Mouse (Mus musculus): ENCODE measurements around the gene Ces1a.

Ces1a gene

DNA sequence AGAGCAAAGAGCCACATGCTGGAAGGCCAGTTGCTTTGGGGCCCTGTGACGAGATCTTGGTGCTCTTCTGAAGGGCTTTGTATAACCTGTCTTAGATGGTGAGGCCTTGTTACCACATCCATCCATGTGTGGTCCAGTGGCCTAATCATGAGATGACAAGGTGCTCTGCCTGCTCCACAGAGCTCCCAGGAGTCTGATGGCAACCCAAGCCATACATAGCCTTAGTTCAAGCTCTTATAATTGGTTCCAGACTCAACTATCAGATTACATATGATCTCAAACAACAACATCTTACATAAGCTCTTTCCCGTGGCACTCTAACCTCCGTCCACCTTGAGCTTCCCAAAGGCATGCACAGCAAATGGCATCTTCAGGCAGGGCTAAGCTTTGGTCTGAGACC is at the start of gene Ces1a:
Gene Ces1a (minus strand): TSS at position 101 of the 400 bp plus-strand sequence.
- no peak for DNase-seq (ENCODE audit: low read depth)

DNA sequence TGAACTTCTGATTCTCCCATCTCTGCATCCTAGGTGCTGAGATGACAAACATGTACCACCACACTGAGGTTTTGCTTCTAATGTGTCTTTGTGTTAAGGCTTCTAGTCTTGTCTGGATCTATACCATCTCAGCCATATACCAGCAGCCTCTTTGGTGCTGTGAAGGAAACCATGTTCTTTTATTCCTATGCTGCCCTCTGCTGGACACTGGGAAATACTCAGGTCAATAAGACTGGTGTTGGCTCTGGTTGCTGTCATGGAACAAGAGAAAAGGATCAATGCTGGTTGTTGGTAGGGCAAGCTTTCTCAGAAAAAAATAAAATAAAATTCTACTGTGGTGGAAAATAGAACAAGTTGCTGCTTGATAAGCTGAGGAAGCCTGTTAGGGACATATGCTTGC is 47.4 kb upstream of the Ces1a start:
- DNase-seq (ENCODE audit: low read depth), result no peak

DNA sequence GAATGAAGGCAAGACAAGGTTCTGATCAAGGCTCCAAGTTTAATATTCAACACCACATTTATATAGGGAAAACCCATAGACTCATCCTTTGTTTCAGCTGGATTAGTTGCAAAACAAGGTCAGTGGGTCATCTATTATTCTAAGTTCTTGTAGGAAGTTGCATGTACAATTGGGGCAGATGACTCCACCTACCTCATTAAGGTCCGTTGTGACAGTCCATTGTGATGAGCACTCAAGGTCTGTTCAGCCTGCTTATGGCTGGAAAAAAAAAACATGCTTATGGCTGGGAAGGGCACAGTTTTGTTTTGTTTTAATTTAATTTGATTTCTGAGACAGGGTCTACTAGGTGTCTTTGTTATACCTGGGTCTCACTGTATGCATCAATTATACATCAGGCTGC is 43.3 kb upstream of the Ces1a start:
- DNase-seq (ENCODE audit: low read depth), result no peak

DNA sequence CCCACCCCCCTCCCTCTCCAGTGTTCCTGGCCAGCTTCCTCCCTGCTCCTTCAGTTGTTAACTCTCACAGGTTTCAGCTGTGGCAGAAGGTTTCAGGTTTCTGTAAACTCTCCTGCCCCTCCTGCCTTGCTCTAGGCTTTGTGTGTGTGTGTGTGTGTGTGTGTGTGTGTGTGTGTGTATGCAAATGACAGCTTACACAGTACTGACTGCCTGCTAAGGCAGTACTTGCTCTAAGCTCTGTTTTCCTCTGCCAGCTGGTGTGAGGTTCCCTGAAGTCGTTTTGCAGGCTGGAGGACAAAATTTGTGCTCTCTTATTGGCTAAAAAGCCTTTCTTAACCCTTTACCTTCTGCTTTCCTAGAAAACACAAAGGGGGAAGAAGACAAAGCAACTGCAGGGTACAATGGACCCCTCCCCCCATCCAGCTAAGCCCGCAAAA is 40.7 kb upstream of the Ces1a start:
- DNase-seq (ENCODE audit: low read depth), result no peak

DNA sequence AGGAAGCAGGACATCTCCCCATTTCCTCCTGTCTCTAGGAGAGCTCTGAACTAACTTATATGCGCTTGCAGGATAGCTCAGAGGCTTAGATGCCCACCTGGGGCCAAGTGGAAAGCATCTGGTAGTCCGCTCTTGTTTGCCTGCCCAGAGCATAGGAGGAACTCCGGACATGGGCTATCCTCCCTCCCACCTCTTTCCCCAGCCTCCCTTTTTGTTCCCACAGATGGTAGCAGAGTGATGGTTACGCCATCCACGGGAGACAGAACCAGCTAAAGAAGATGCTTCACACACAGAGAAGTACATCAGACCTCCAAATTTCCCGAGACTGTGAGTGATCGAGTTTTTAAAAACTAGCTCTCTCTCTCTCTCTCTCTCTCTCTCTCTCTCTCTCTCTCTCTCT is 40.2 kb upstream of the Ces1a start:
- no peak for DNase-seq (ENCODE audit: low read depth)

- no peak for DNase-seq (ENCODE audit: low read depth)
These were observed 31.9 kb upstream of the Ces1a start, which contains the start of gene Ces1b for GRCm38 (mm10) chr8:93079887-93080286. TSS of gene Ces1b (minus strand) at chr8:93080017.

- no peak for DNase-seq (ENCODE audit: low read depth)
These were observed 27.3 kb upstream of the Ces1a start for GRCm38 (mm10) chr8:93075251-93075650.

GRCm38 (mm10) chr8:93063416-93064117 is 15.6 kb upstream of the Ces1a start:
- no peak for DNase-seq (ENCODE audit: low read depth)

GRCm38 (mm10) chr8:93059185-93059584 is 11.2 kb upstream of the Ces1a start:
- DNase-seq (ENCODE audit: low read depth), result peak; percentile 8

- no peak for DNase-seq (ENCODE audit: low read depth)
These were observed 7.2 kb upstream of the Ces1a start for GRCm38 (mm10) chr8:93055238-93055637.

DNA sequence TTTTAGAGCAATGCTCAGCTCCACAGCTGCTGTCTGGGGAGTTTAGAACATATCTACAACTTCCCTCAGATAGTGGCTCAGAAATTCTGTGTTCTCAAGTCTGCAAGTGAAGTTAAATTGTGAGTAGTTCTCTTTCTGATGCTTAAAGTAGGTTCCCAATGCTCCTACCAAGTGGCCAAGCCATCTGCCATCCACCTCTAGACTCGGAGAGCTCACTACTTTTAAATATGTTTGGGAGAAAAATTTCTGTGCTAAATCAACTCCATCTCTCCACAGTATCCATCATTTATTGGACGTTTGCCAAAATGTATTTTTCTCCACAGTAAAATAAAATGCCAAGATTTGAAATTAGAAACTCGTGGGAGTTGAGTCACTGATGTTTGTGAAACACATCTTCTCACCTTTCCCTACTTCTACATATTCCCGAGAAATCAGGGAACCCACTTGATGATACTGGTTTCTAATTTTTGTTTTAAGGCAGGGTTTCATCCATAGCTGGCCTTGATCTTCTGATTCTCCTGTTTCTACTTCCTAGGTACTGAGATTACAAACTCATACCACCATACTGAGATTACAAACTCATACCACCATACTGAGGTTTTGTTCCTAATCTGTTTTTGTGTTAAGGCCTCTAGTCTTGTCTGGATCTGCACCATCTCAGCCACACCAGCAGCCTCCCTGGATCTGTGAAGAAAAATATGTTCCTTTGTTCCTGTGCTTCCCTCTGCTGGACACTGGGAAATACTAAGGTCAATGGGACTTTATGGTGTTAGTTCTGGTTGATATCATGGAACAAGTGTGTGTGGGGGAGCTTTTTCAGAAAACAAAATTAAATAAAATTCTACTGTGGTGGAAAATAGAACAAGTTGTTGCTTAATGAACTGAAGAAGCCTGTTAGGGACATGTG is 771 bp upstream of the Ces1a start:
- no peak for DNase-seq (ENCODE audit: low read depth)

GRCm38 (mm10) chr8:93043083-93043482 is 4.9 kb downstream of the Ces1a start:
- no peak for DNase-seq (ENCODE audit: low read depth)

GRCm38 (mm10) chr8:93040776-93041567 is 7.0 kb downstream of the Ces1a start:
- DNase-seq (ENCODE audit: low read depth), result no peak

- no peak for DNase-seq (ENCODE audit: low read depth)
These were observed 7.7 kb downstream of the Ces1a start for GRCm38 (mm10) chr8:93040256-93040655.

DNA sequence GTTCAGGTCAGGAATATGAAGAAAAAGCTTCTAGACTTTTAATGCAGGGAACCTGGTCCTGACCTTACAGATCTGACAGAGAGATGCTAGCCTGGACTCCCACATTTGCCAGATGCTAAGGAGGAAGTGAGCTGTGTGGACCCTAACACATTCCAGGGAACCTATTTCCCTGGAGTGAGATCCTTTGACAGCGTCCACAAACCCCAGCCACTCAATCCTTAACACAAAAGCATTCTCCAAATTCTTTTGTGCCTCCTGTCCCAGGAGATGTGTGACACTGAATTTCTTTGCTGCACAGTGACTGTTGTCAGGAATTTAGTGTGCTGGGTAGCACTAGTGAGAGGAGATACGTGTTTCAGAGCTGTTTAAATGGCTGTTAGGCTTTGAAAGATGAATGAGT is 9.2 kb downstream of the Ces1a start:
- no peak for DNase-seq (ENCODE audit: low read depth)

- no peak for DNase-seq (ENCODE audit: low read depth)
These were observed 17.3 kb downstream of the Ces1a start for GRCm38 (mm10) chr8:93030664-93031063.

DNA sequence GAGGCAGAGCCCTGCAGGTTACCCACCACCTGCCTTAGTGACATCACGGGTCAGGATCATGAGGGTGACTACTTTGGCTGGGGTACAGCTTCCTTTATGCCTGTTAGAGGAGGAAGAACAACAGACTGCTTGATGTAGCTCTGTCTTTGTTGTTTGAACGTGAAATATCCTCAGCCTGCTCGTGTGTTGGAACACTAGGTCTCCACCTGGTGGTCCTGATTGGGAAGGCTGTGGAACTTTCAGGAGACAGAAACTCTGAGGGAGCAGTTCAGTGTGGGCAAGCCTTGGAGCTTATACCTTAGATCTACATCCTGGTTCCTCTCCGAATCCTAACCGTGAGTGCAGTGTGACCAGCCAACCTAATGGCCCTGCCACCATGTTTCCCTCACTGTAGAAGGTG is 26.3 kb downstream of the Ces1a start:
- no peak for DNase-seq (ENCODE audit: low read depth)

GRCm38 (mm10) chr8:93014300-93014699 is 33.7 kb downstream of the Ces1a start:
- DNase-seq (ENCODE audit: low read depth), result no peak

GRCm38 (mm10) chr8:93012226-93012625 is 35.8 kb downstream of the Ces1a start:
- no peak for DNase-seq (ENCODE audit: low read depth)

- peak; percentile 38 for DNase-seq (ENCODE audit: low read depth)
These were observed 36.6 kb downstream of the Ces1a start for GRCm38 (mm10) chr8:93011439-93011838.

GRCm38 (mm10) chr8:93010286-93010685 is 37.7 kb downstream of the Ces1a start:
- peak; percentile 37 for DNase-seq (ENCODE audit: low read depth)

- peak; percentile 67 for DNase-seq (ENCODE audit: low read depth)
These were observed 49.4 kb downstream of the Ces1a start for GRCm38 (mm10) chr8:92998600-92998999.
